Mouse (Mus musculus): Measurements from ENCODE around the gene Ano6.

DNA sequence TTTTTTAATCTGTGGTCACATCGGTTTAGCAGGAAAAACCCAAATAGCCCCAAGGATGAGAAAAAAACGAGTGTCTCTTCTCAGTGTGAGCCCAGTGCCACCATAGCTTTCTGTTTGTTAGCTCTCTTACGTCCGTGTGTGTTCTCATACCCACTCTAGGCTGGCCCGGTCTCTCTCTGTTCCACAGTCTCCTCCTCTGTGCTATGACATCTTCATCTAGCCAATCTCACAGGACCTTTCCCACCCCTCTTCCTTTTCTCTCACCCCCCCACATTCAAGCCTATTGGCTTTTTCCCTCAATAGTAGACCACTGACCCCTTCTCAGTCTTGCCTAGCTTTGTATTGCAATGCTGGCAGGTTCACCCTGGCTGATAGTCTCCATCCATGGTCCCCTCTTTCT lies 179.5 kb downstream of the Ano6 start:
- no peak for TF ChIP-seq POLR2A (IDR thresholded peaks at IDR 0.05; ENCODE audit: low read depth, low read length)
- TF ChIP-seq EP300 (IDR thresholded peaks at IDR 0.05; ENCODE audit: low read length), result no peak
- no peak for TF ChIP-seq CTCF (conservative IDR thresholded peaks at IDR 0.05 in 1 of 2, IDR thresholded peaks at IDR 0.05 in 1 of 2; ENCODE audit: low read depth in 2 of 2, low read length in 2 of 2)
- no peak for TF ChIP-seq USF1 (IDR thresholded peaks at IDR 0.05; ENCODE audit: low read depth, low read length)
- no peak for TF ChIP-seq SMC3 (IDR thresholded peaks at IDR 0.05; ENCODE audit: low read depth, low read length)
- TF ChIP-seq JUND (conservative IDR thresholded peaks at IDR 0.05; ENCODE audit: low read depth, low read length), result no peak
- no peak for TF ChIP-seq ZKSCAN1 (IDR thresholded peaks at IDR 0.05; ENCODE audit: borderline replicate concordance, low read depth, low read length)
- TF ChIP-seq UBTF (IDR thresholded peaks at IDR 0.05; ENCODE audit: low read depth, low read length), result no peak
- no peak for TF ChIP-seq ELF1 (IDR thresholded peaks at IDR 0.05; ENCODE audit: low read depth, low read length)
- no peak for TF ChIP-seq MAFK (IDR thresholded peaks at IDR 0.05; ENCODE audit: insufficient replicate concordance, low read length)
- TF ChIP-seq CHD2 (IDR thresholded peaks at IDR 0.05; ENCODE audit: low read length), result no peak
- TF ChIP-seq POLR2AphosphoS2 (IDR thresholded peaks at IDR 0.05; ENCODE audit: low read depth, low read length), result no peak
- TF ChIP-seq BHLHE40 (IDR thresholded peaks at IDR 0.05; ENCODE audit: low read depth, low read length), result no peak
- TF ChIP-seq E2F4 (IDR thresholded peaks at IDR 0.05; ENCODE audit: insufficient replicate concordance, low read depth, low read length), result no peak

All from CH12.LX (cell line).